Mouse (Mus musculus) heart, embryonic 16.5 days (tissue): Measurements from ENCODE around the gene Ppp5c. TPM values are rescaled to one million over a fixed set of nuclear protein-coding genes. Genes with fewer than 3 reads are reported as not detected.

Experiments
- ATAC-seq: fragments of 200-750 bp; cut with Nextera tagmentation; replicated peaks from 2 replicates; pipeline ENCODE4 v1.8.0; 2017; ENCODE audit warnings: moderate number of reproducible peaks; ENCODE audit not compliant: insufficient read depth, low FRiP score; ENCODE audit errors: extremely low read depth
- H3K27ac ChIP-seq: fragments of 300-500 bp; sonication (generic); 2 replicates; pipeline ENCODE4 v1.5.1; 2014; ENCODE audit warnings: mild to moderate bottlenecking, low read length, control low read depth, moderate library complexity
- H3K27me3 ChIP-seq: fragments of 300-500 bp; sonication (generic); 2 replicates; pipeline ENCODE4 v1.6.1; 2014; ENCODE audit warnings: low read length, mixed read lengths; ENCODE audit not compliant: control insufficient read depth, insufficient read depth
- H3K36me3 ChIP-seq: fragments of 300-500 bp; sonication (generic); 2 replicates; pipeline ENCODE4 v1.6.1; 2014; ENCODE audit not compliant: control insufficient read depth, insufficient read depth
- H3K4me1 ChIP-seq: fragments of 300-500 bp; sonication (generic); 2 replicates; pipeline ENCODE4 v1.6.1; 2014; ENCODE audit warnings: low read length, mixed read lengths; ENCODE audit not compliant: control insufficient read depth, insufficient read depth
- H3K4me2 ChIP-seq: fragments of 300-500 bp; sonication (generic); 2 replicates; pipeline ENCODE4 v1.6.1; 2014; ENCODE audit warnings: low read depth, mild to moderate bottlenecking, control low read depth, low read length
- H3K4me3 ChIP-seq: fragments of 300-500 bp; sonication (generic); 2 replicates; pipeline ENCODE4 v1.5.1; 2014; ENCODE audit warnings: mild to moderate bottlenecking, control low read depth, low read length
- H3K9ac ChIP-seq: fragments of 300-500 bp; sonication (generic); 2 replicates; pipeline ENCODE4 v1.6.1; 2014; ENCODE audit warnings: low read length, control low read depth
- H3K9me3 ChIP-seq: fragments of 300-500 bp; sonication (generic); replicated peaks from 2 replicates; pipeline ENCODE4 v1.6.1; 2016; ENCODE audit warnings: low read length; ENCODE audit not compliant: control insufficient read depth
- WGBS: fragments of 180-500 bp; shearing (Covaris S2); extraction: QIAGEN DNeasy Blood & Tissue Kit; methylation state at CpG from one replicate; pipeline ENCODE4 v1.1.7; 2014; 5-methylcytosine and 5-hydroxymethylcytosine counted together
- polyA plus RNA-seq: library from polyadenylated mRNA; unstranded; fragments of >200 nt; fragmentation: Nextera tagmentation; extraction: Ambion mirVana; gene quantifications from 2 replicates; pipeline ENCODE4 v1.2.1, GENCODE M21; 2015

The Ppp5c gene
- polyA plus RNA-seq, 1 experiment from 2014 or later = 108 TPM

- ATAC-seq = peak; percentile 52
- 1% methylated on average over 15 of the region's 15 CpGs for WGBS
Measured at GRCm38 (mm10) chr7:17062389-17062788, 34.7 kb upstream of the Ppp5c start, which contains the start of gene Hif3a. TSS of gene Hif3a (minus strand) at chr7:17062427.

DNA sequence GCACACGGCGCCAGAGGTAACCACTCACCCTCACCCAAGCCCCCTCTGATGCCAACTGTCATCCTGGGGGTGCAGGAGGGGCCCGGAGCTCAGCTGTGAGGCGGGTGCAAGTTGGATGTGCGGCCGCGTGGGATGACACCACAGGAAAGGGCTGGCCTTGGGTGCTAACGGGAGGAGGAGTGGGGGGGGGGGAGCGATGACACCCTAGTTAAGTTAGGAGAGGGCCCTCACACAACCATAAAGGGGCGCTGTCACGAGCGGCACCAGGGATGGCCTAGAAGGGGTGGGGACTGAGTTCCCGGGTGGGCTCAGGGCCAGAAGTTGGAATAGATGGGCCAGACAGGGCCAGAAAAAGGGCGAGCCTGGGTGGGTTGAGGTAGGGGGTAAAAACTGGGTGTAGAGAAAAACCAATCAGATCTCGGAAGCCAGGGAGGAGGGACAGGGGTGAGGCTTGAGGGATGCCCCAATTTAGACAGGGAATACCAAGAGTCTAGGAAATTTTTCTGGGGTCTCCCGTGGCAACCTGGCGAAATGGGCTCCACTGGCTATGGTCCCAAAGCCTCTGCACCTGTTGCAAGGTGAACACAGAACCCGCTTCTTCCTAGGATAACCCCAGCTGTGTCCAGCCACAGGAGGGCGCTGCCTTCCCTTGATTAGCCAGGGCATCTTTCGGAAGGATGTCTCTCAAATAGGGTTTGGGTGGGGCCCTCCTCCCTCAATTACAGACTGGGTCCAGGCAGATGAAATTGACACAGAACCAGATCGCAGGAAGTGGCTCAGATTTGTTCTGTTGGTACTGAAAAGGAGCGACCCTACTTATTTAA lies 33.3 kb upstream of the Ppp5c start:
- no peaks in the 10 kb centered on the region for H3K27me3 ChIP-seq
- peaks cover 41% of the 10 kb centered on the region for H3K4me1 ChIP-seq
- H3K4me3 ChIP-seq = peak overlapping the region; percentile 71
- peak overlapping the region; percentile 96 for H3K4me2 ChIP-seq
- H3K36me3 ChIP-seq = no peaks in the 10 kb centered on the region
- peak; percentile 5; the same call in 1 of the 2 replicates for ATAC-seq
- H3K9me3 ChIP-seq = no peaks in the 10 kb centered on the region
- WGBS = 44% methylated on average over 21 of the region's 22 CpGs
- H3K9ac ChIP-seq = peak overlapping the region; percentile 87
- peak overlapping the region; percentile 100 for H3K27ac ChIP-seq

More at GRCm38 (mm10) chr7:17062389-17062788, 34.7 kb upstream of the Ppp5c start, which contains the start of gene Hif3a:
- Histone ChIP-seq H3K9ac (peak within 1 kb of the TSS; percentile 87), H3K9me3 (no peaks in the 10 kb centered on the region), H3K4me3 (peak within 1 kb of the TSS; percentile 71), H3K4me2 (peak within 1 kb of the TSS; percentile 96), H3K27ac (peak within 1 kb of the TSS; percentile 100), H3K36me3 (no peaks in the 10 kb centered on the region), H3K4me1 (peaks cover 32% of the 10 kb centered on the region), H3K27me3 (no peaks in the 10 kb centered on the region)

DNA sequence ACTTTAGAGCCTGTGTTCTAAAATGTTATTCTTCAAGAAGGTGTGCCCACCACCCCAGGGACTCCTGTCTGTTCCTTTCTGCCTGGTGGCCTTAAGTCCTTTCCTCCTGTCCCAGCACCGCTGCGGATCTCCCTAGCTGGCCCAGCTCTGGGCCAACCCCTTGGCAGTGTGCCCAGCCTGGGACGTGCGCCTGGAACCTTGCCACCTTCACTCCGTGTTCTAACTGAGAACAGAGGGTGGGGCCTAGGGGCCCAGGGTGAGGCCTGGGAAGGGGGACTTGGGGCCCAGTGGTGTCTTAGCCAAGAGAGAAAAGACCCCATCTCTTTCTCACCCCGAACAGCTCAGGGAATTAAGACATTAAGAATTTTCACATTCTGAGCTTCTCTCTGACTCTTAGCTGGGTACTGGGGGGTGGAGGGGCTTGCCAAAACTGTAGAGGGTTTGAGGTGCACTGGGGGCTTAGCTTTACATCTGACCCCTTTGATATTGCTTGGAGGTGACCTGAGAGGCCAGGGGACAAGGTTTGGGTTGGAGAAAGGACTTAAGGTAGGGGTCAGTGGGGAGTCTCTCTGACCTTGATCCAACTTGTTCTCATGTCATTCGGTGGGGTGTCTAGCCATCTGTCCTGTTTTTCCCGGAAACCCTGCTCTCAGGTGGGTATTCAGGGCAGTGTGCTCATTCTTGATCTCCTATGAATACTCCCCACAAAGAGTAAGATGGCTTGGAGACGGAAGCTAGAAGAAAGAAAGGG lies 32.5 kb upstream of the Ppp5c start:
- H3K27ac ChIP-seq = peak overlapping the region; percentile 100
- 13% methylated on average over 9 of the region's 9 CpGs for WGBS
- H3K9me3 ChIP-seq = no peaks in the 10 kb centered on the region
- peak; percentile 47 for ATAC-seq
- H3K4me2 ChIP-seq = peak overlapping the region; percentile 96
- H3K27me3 ChIP-seq = no peaks in the 10 kb centered on the region
- H3K9ac ChIP-seq = peak overlapping the region; percentile 87
- H3K36me3 ChIP-seq = peaks cover 6% of the 10 kb centered on the region
- peak overlapping the region; percentile 71 for H3K4me3 ChIP-seq
- peaks cover 47% of the 10 kb centered on the region for H3K4me1 ChIP-seq

DNA sequence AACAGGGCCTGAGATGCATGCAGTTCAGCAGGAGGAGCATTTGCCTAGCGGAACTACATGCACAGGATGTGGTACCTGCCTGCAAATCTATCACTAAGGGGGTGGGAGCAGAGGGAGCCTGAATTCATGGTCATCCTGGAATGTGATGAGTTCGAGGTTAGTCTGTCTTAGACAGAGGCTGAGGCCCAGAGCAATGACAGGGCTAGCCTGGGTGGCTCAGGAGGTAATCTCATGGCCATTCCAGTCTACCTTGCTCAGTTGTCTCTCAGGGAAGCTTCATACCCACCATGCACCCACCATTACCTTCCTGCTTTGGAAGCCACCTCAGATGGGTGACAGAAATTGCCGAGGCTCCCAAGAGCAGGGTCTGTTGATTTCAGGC lies 31.7 kb upstream of the Ppp5c start:
- Histone ChIP-seq H3K4me3 (peak overlapping the region; percentile 71), H3K4me1 (peaks cover 47% of the 10 kb centered on the region), H3K27ac (peak overlapping the region; percentile 100), H3K9me3 (no peaks in the 10 kb centered on the region), H3K27me3 (no peaks in the 10 kb centered on the region), H3K9ac (peak overlapping the region; percentile 87), H3K4me2 (peak overlapping the region; percentile 96), H3K36me3 (peaks cover 14% of the 10 kb centered on the region)
- ATAC-seq = no peak
- 59% methylated on average over 3 of the region's 3 CpGs for WGBS

GRCm38 (mm10) chr7:17058816-17059462 lies 31.2 kb upstream of the Ppp5c start:
- Histone ChIP-seq H3K4me2 (peak overlapping the region; percentile 96), H3K9me3 (no peaks in the 10 kb centered on the region), H3K27me3 (no peaks in the 10 kb centered on the region), H3K36me3 (peaks cover 19% of the 10 kb centered on the region), H3K9ac (peak overlapping the region; percentile 87), H3K4me1 (peaks cover 47% of the 10 kb centered on the region), H3K27ac (peak overlapping the region; percentile 100), H3K4me3 (peak overlapping the region; percentile 71)
- WGBS = 12% methylated on average over 8 of the region's 8 CpGs
- no peak for ATAC-seq

- Histone ChIP-seq H3K27ac (peak overlapping the region; percentile 100), H3K4me3 (peak overlapping the region; percentile 71), H3K4me1 (peaks cover 44% of the 10 kb centered on the region), H3K9me3 (no peaks in the 10 kb centered on the region), H3K4me2 (peak overlapping the region; percentile 96), H3K27me3 (no peaks in the 10 kb centered on the region), H3K9ac (peak overlapping the region; percentile 87), H3K36me3 (peaks cover 27% of the 10 kb centered on the region)
- peak; percentile 83 for ATAC-seq
- 1% methylated on average over 16 of the region's 16 CpGs for WGBS
Measured at GRCm38 (mm10) chr7:17058071-17058689, 30.5 kb upstream of the Ppp5c start.

- peak; percentile 0 for ATAC-seq
- peaks cover 38% of the 10 kb centered on the region for H3K4me1 ChIP-seq
Measured at GRCm38 (mm10) chr7:17056601-17057523, 29.1 kb upstream of the Ppp5c start.

More at GRCm38 (mm10) chr7:17056601-17057523, 29.1 kb upstream of the Ppp5c start:
- WGBS = 19% methylated on average over 14 of the region's 14 CpGs
- Histone ChIP-seq H3K9ac (peak overlapping the region; percentile 90), H3K4me3 (peak overlapping the region; percentile 69), H3K27me3 (no peaks in the 10 kb centered on the region), H3K27ac (peak overlapping the region; percentile 99), H3K4me2 (peak overlapping the region; percentile 95), H3K36me3 (peaks cover 33% of the 10 kb centered on the region), H3K9me3 (no peaks in the 10 kb centered on the region)
